Mouse (Mus musculus) kidney, adult 2 months (tissue): ENCODE data around the gene Metap2.

ENCODE experiments used
- CTCF ChIP-seq: fragments of 200-500 bp; conservative IDR thresholded peaks from 2 replicates; pipeline ENCODE4 v1.5.1; 2011; ENCODE audit warnings: low read depth, mild to moderate bottlenecking, control low read depth, low read length, moderate library complexity, mixed read lengths; ENCODE audit not compliant: insufficient read depth, insufficient read length
- POLR2A ChIP-seq: fragments of 200-500 bp; IDR thresholded peaks from one replicate; pipeline ENCODE4 v1.6.1; 2011; ENCODE audit warnings: low read depth, low read length, control low read depth

- TF ChIP-seq CTCF, result no peak
- TF ChIP-seq POLR2A, result no peak
These were observed 10.5 kb upstream of the Metap2 start for GRCm38 (mm10) chr10:93907376-93907775.
